Mouse (Mus musculus) neural tube, embryonic 10.5 days (tissue): ENCODE data around the gene 2410131K14Rik.

Experiments
- DNase-seq: peaks from one replicate; pipeline ENCODE4 v3.0.0-alpha.2; 2017; ENCODE audit warnings: low spot score; ENCODE audit errors: extremely low spot score

Gene 2410131K14Rik

GRCm38 (mm10) chr5:118244606-118245443 is at the start of gene 2410131K14Rik, which contains the start of gene Rnft2:
TSS of gene 2410131K14Rik (plus strand) at chr5:118245227.
TSS of gene Rnft2 (minus strand) at chr5:118245116.
- DNase-seq, result peak; percentile 100

GRCm38 (mm10) chr5:118197421-118197820 is 47.6 kb upstream of the 2410131K14Rik start:
- no peak for DNase-seq

GRCm38 (mm10) chr5:118199670-118200069 is 45.4 kb upstream of the 2410131K14Rik start:
- no peak for DNase-seq

GRCm38 (mm10) chr5:118204675-118205440 is 40.2 kb upstream of the 2410131K14Rik start:
- DNase-seq, result peak; percentile 25

- DNase-seq, result no peak
Observed at GRCm38 (mm10) chr5:118205852-118206251, 39.2 kb upstream of the 2410131K14Rik start.

GRCm38 (mm10) chr5:118214012-118214411 is 31.0 kb upstream of the 2410131K14Rik start:
- no peak for DNase-seq

- DNase-seq, result peak; percentile 73
Observed at GRCm38 (mm10) chr5:118214418-118215154, 30.4 kb upstream of the 2410131K14Rik start.

GRCm38 (mm10) chr5:118217410-118217809 is 27.6 kb upstream of the 2410131K14Rik start:
- DNase-seq, result no peak

GRCm38 (mm10) chr5:118223142-118223757 is 21.8 kb upstream of the 2410131K14Rik start:
- DNase-seq, result no peak

- DNase-seq, result no peak
Observed at GRCm38 (mm10) chr5:118230071-118230611, 14.9 kb upstream of the 2410131K14Rik start.

- no peak for DNase-seq
Observed at GRCm38 (mm10) chr5:118236891-118237290, 8.1 kb upstream of the 2410131K14Rik start.

- DNase-seq, result no peak
Observed at GRCm38 (mm10) chr5:118239671-118240070, 5.4 kb upstream of the 2410131K14Rik start.

- DNase-seq, result peak; percentile 33
Observed at GRCm38 (mm10) chr5:118245606-118246308, 730 bp downstream of the 2410131K14Rik start.

- no peak for DNase-seq
Observed at GRCm38 (mm10) chr5:118247378-118247777, 2.4 kb downstream of the 2410131K14Rik start.

- no peak for DNase-seq
Observed at GRCm38 (mm10) chr5:118250987-118251386, 6.0 kb downstream of the 2410131K14Rik start.

- DNase-seq, result no peak
Observed at GRCm38 (mm10) chr5:118253551-118253950, 8.5 kb downstream of the 2410131K14Rik start.

GRCm38 (mm10) chr5:118256981-118257380 is 12.0 kb downstream of the 2410131K14Rik start:
- DNase-seq, result no peak

GRCm38 (mm10) chr5:118259152-118259551 is 14.1 kb downstream of the 2410131K14Rik start:
- DNase-seq, result no peak

GRCm38 (mm10) chr5:118259636-118260035 is 14.6 kb downstream of the 2410131K14Rik start:
- no peak for DNase-seq

- no peak for DNase-seq
Observed at GRCm38 (mm10) chr5:118260055-118260454, 15.0 kb downstream of the 2410131K14Rik start.
